8 mouse cellular contexts compared by ENCODE assay signal in genomic region chr14:27338034-27338708, GRCm38 (mm10).
DNase-seq lines count a peak whose midpoint lies in the region; ATAC-seq lines count a peak whose summit lies in the region.
"Had no signal": no experiment of that assay in that cellular context is flagged by ENCODE, and none has a peak within 500 bp of the region (broad histone marks: within the 10 kb centered on the region; RNA-seq: fewer than 3 reads in every experiment).

No protein-coding gene starts in this region.

- peaks cover 5% of the 10 kb centered on the region; the same call in 1 of the 2 replicates for H3K27me3 ChIP-seq in embryonic facial prominence, embryonic 15.5 days
- H3K27me3 ChIP-seq: heart, embryonic 15.5 days had no signal

- intact Hi-C loops in left cerebral cortex, postnatal 14 days (cut with DNase I): loop anchor here (5.0 kb wide), 3 partner anchors 69 to 146 kb away; no protein-coding TSS in a partner anchor
- intact Hi-C loops in left cerebral cortex, postnatal 4 days (cut with DNase I): loop anchor here (5.0 to 10.0 kb wide), 2 partner anchors 74 to 123 kb away; no protein-coding TSS in a partner anchor

- no peak for ATAC-seq in embryonic facial prominence, embryonic 15.5 days (ENCODE audit: insufficient number of reproducible peaks, low FRiP score, low TSS enrichment, low read depth)
- ATAC-seq in erythroblast, adult 5-6 weeks (replicated peaks; ENCODE audit: low FRiP score, poor library complexity, severe bottlenecking): no peak

- no peaks in the 10 kb centered on the region for H3K36me3 ChIP-seq in embryonic facial prominence, embryonic 15.5 days
- H3K36me3 ChIP-seq: heart, embryonic 15.5 days had no signal

- H3K27ac ChIP-seq in embryonic facial prominence, embryonic 15.5 days (replicated peaks): no peak overlapping the region
- H3K27ac ChIP-seq: heart, embryonic 15.5 days had no signal

- no peak overlapping the region for H3K4me2 ChIP-seq in embryonic facial prominence, embryonic 15.5 days (replicated peaks)

- H3K9ac ChIP-seq in embryonic facial prominence, embryonic 15.5 days: no peak overlapping the region
- H3K9ac ChIP-seq: heart, embryonic 15.5 days had no signal

- H3K4me1 ChIP-seq in embryonic facial prominence, embryonic 15.5 days: peaks cover 19% of the 10 kb centered on the region

- peak overlapping the region; percentile 60; the same call in 1 of the 2 replicates for H3K4me3 ChIP-seq in embryonic facial prominence, embryonic 15.5 days (replicated peaks)

- no peaks in the 10 kb centered on the region for H3K9me3 ChIP-seq in embryonic facial prominence, embryonic 15.5 days (replicated peaks)
- H3K9me3 ChIP-seq: heart, embryonic 15.5 days had no signal

- peak; percentile 80 to 83 for DNase-seq in left cerebral cortex, postnatal 14 days (ENCODE audit: low spot score in 2 of 2)
- no peak for DNase-seq in left cerebral cortex, postnatal 4 days
- DNase-seq in ES-CJ7 (ENCODE audit: low read depth, low spot score): peak; percentile 58
- peak; percentile 67 for DNase-seq in ZHBTc4 (ENCODE audit: low read depth, low spot score)
- DNase-seq in mesoderm, embryonic 11.5 days (ENCODE audit: low read depth, low spot score): peak; percentile 59

- WGBS in embryonic facial prominence, embryonic 15.5 days: 30% methylated on average over 12 of the region's 12 CpGs
